Mouse (Mus musculus) MEL (cell line): ENCODE measurements around the gene Gm20422. TPM values are rescaled to one million over a fixed set of nuclear protein-coding genes. Genes with fewer than 3 reads are reported as not detected.
A peak's percentile ranks its signal among the peaks of the same experiment; 100 is the strongest.

Experiments
- DNase-seq: peaks from one replicate; pipeline ENCODE4 v3.0.0; 2011; ENCODE audit warnings: low read depth, low spot score
- H3K27ac ChIP-seq: 2 replicates; pipeline ENCODE4 v1.5.1; 2012; ENCODE audit warnings: low read depth, mild to moderate bottlenecking, control low read depth, low read length, moderate library complexity; ENCODE audit not compliant: control insufficient read depth
- H3K27me3 ChIP-seq, 2 experiments: fragments of 150-350 bp in 1 of 2; sonication (generic) in 1 of 2; 2 replicates each; pipeline ENCODE4 v1.6.1; 2012; ENCODE audit warnings: low read length in 2 of 2, mild to moderate bottlenecking in 2 of 2, improper control_type of control experiment in 1 of 2, moderate library complexity in 1 of 2; ENCODE audit not compliant: insufficient read depth in 2 of 2, control insufficient read depth in 1 of 2
- H3K36me3 ChIP-seq, 2 experiments: 2 replicates each; pipeline ENCODE4 v1.6.1; 2012 to 2014; ENCODE audit warnings: low read length in 2 of 2, improper control_type of control experiment in 1 of 2, inconsistent platforms in 1 of 2, mild to moderate bottlenecking in 1 of 2; ENCODE audit not compliant: insufficient read depth in 2 of 2, control insufficient read depth in 1 of 2
- H3K4me1 ChIP-seq, 2 experiments: fragments of 150-350 bp in 1 of 2; sonication (generic) in 1 of 2; 2 replicates each; pipeline ENCODE4 v1.6.1; 2012; ENCODE audit warnings: low read length in 2 of 2, improper control_type of control experiment in 1 of 2, mild to moderate bottlenecking in 1 of 2; ENCODE audit not compliant: insufficient read depth in 2 of 2, control insufficient read depth in 1 of 2
- H3K4me3 ChIP-seq, 2 experiments: fragments of 150-350 bp in 1 of 2; sonication (generic) in 1 of 2; 2 replicates each; pipeline ENCODE4 v1.5.1; 2012; ENCODE audit warnings: low read depth in 2 of 2, low read length in 2 of 2, mild to moderate bottlenecking in 2 of 2, moderate library complexity in 2 of 2, control low read depth in 1 of 2, improper control_type of control experiment in 1 of 2; ENCODE audit not compliant: control insufficient read depth in 1 of 2, insufficient read depth in 1 of 2
- H3K79me2 ChIP-seq: 2 replicates; pipeline ENCODE4 v1.6.1; 2012; ENCODE audit warnings: mild to moderate bottlenecking, low read length, moderate library complexity; ENCODE audit not compliant: control insufficient read depth, poor library complexity, insufficient read depth
- H3K9ac ChIP-seq: 2 replicates; pipeline ENCODE4 v1.6.1; 2012; ENCODE audit warnings: low read depth, mild to moderate bottlenecking, control low read depth, low read length, moderate library complexity; ENCODE audit not compliant: control insufficient read depth, poor library complexity, severe bottlenecking
- H3K9me3 ChIP-seq: fragments of 150-350 bp; sonication (generic); replicated peaks from 2 replicates; pipeline ENCODE4 v1.6.1; 2012; ENCODE audit warnings: mild to moderate bottlenecking, low read length, improper control_type of control experiment, moderate library complexity; ENCODE audit not compliant: insufficient read depth
- CHD1 ChIP-seq: IDR thresholded peaks from 2 replicates; pipeline ENCODE4 v1.6.1; 2012; ENCODE audit warnings: low read depth, mild to moderate bottlenecking, inconsistent platforms, low read length, improper control_type of control experiment
- CHD2 ChIP-seq: IDR thresholded peaks from 2 replicates; pipeline ENCODE4 v1.6.1; 2011; ENCODE audit warnings: low read length, improper control_type of control experiment
- EP300 ChIP-seq, 2 experiments: IDR thresholded peaks; 2 replicates each; pipeline ENCODE4 v1.6.1; 2011; ENCODE audit warnings: improper control_type of control experiment in 2 of 2, low read length in 2 of 2, low read depth in 1 of 2, mild to moderate bottlenecking in 1 of 2
- HCFC1 ChIP-seq: IDR thresholded peaks from 2 replicates; pipeline ENCODE4 v1.6.1; 2012; ENCODE audit warnings: low read depth, mild to moderate bottlenecking, inconsistent platforms, low read length, improper control_type of control experiment, moderate library complexity
- KAT2A ChIP-seq: conservative IDR thresholded peaks from 2 replicates; pipeline ENCODE4 v1.6.1; 2012; ENCODE audit warnings: low read depth, low read length, improper control_type of control experiment, inconsistent platforms
- MAX ChIP-seq: IDR thresholded peaks from 2 replicates; pipeline ENCODE4 v1.6.1; 2011; ENCODE audit warnings: low read length, improper control_type of control experiment
- MAZ ChIP-seq: IDR thresholded peaks from 2 replicates; pipeline ENCODE4 v1.6.1; 2012; ENCODE audit warnings: low read depth, mild to moderate bottlenecking, inconsistent platforms, low read length, improper control_type of control experiment
- MXI1 ChIP-seq: IDR thresholded peaks from 2 replicates; pipeline ENCODE4 v1.6.1; 2011; ENCODE audit warnings: mild to moderate bottlenecking, low read depth, low read length, improper control_type of control experiment
- NRF1 ChIP-seq: IDR thresholded peaks from 2 replicates; pipeline ENCODE4 v1.6.1; 2014; ENCODE audit warnings: low read depth, mild to moderate bottlenecking, inconsistent platforms, low read length, improper control_type of control experiment, moderate library complexity; ENCODE audit not compliant: poor library complexity, insufficient read depth, severe bottlenecking
- POLR2A ChIP-seq, 2 experiments: IDR thresholded peaks; 2 replicates each; pipeline ENCODE4 v1.6.1; 2011 to 2012; ENCODE audit warnings: low read length in 2 of 2, mild to moderate bottlenecking in 2 of 2, control low read depth in 1 of 2, improper control_type of control experiment in 1 of 2, low read depth in 1 of 2, moderate library complexity in 1 of 2; ENCODE audit not compliant: control insufficient read depth in 1 of 2, insufficient read depth in 1 of 2, poor library complexity in 1 of 2
- POLR2AphosphoS2 ChIP-seq: IDR thresholded peaks from 2 replicates; pipeline ENCODE4 v1.6.1; 2011; ENCODE audit warnings: low read length, improper control_type of control experiment
- RCOR1 ChIP-seq: IDR thresholded peaks from 2 replicates; pipeline ENCODE4 v1.6.1; 2012; ENCODE audit warnings: low read depth, mild to moderate bottlenecking, inconsistent platforms, low read length, improper control_type of control experiment
- SIN3A ChIP-seq: IDR thresholded peaks from 2 replicates; pipeline ENCODE4 v1.6.1; 2012; ENCODE audit warnings: low read length, improper control_type of control experiment, inconsistent platforms
- USF1 ChIP-seq: IDR thresholded peaks from 2 replicates; pipeline ENCODE4 v1.6.1; 2014; ENCODE audit warnings: low read depth, mild to moderate bottlenecking, inconsistent platforms, low read length, improper control_type of control experiment, moderate library complexity
- USF2 ChIP-seq, 2 experiments: IDR thresholded peaks; 2 replicates each; pipeline ENCODE4 v1.6.1; 2011 to 2012; ENCODE audit warnings: improper control_type of control experiment in 2 of 2, low read length in 2 of 2, borderline replicate concordance in 1 of 2, inconsistent platforms in 1 of 2, low read depth in 1 of 2, mild to moderate bottlenecking in 1 of 2; ENCODE audit not compliant: insufficient read depth in 1 of 2
- ZC3H11A ChIP-seq: IDR thresholded peaks from 2 replicates; pipeline ENCODE4 v1.6.1; 2012; ENCODE audit warnings: low read depth, mild to moderate bottlenecking, inconsistent platforms, low read length, improper control_type of control experiment
- ZMIZ1 ChIP-seq: IDR thresholded peaks from 2 replicates; pipeline ENCODE4 v1.6.1; 2012; ENCODE audit warnings: low read depth, mild to moderate bottlenecking, inconsistent platforms, low read length, improper control_type of control experiment, moderate library complexity
- polyA plus RNA-seq, 2 experiments: library from polyadenylated mRNA; stranded (reverse) in 1 of 2; unstranded in 1 of 2; fragments of >175 nt in 1 of 2; fragments of >200 nt in 1 of 2; gene quantifications; 2 replicates each; pipeline versions ENCODE4 v1.2.1 to v1.2.4; 2012; ENCODE audit warnings: low replicate concordance in 2 of 2, low read depth in 1 of 2; ENCODE audit not compliant: insufficient read length in 2 of 2, insufficient read depth in 1 of 2, missing spikeins in 1 of 2
- total RNA-seq: library from RNA; depleted of rRNA; stranded (reverse); fragments of 300-350 nt; gene quantifications from 2 replicates; pipeline ENCODE4 v1.2.3, GENCODE M21; 2012

Gene Gm20422
- total and polyA plus RNA-seq, 3 experiments: not detected

GRCm38 (mm10) chr8:69741231-69741630 lies 33.5 kb downstream of the Gm20422 start:
- no peaks in the 10 kb centered on the region for H3K36me3 ChIP-seq
- H3K9me3 ChIP-seq: no peaks in the 10 kb centered on the region
- no peak overlapping the region for H3K27ac ChIP-seq
- no peaks in the 10 kb centered on the region for H3K27me3 ChIP-seq
- peak; percentile 79 for TF ChIP-seq SIN3A
- no peak for TF ChIP-seq POLR2AphosphoS2
- TF ChIP-seq MAX: peak; percentile 64; the same call in 1 of the 2 replicates
- no peak for TF ChIP-seq EP300 (IDR thresholded peaks at IDR 0.05; ENCODE audit: low read depth in 1 of 2, low read length in 2 of 2)
- no peak for TF ChIP-seq NRF1
- TF ChIP-seq ZMIZ1: no peak
- TF ChIP-seq MXI1: peak; percentile 94
- H3K4me3 ChIP-seq: no peak overlapping the region
- no peaks in the 10 kb centered on the region for H3K79me2 ChIP-seq
- peaks cover 0 to under 1% of the 10 kb centered on the region in 2 experiments; a peak in 1 of 4 replicates for H3K4me1 ChIP-seq
- H3K9ac ChIP-seq: no peak overlapping the region
- DNase-seq: peak; percentile 69

GRCm38 (mm10) chr8:69740763-69741162 lies 33.9 kb downstream of the Gm20422 start:
- TF ChIP-seq RCOR1 (no peak), ZC3H11A (no peak), CHD2 (no peak), CHD1 (no peak), MAZ (no peak), KAT2A (no peak), HCFC1 (no peak), USF2 (IDR thresholded peaks at IDR 0.05; ENCODE audit: borderline replicate concordance in 1 of 2, insufficient read depth in 1 of 2, low read depth in 1 of 2, low read length in 2 of 2) (no peak), POLR2A (IDR thresholded peaks at IDR 0.05; ENCODE audit: control insufficient read depth in 1 of 2, insufficient read depth in 1 of 2, low read depth in 1 of 2, low read length in 2 of 2, poor library complexity in 1 of 2) (no peak), SIN3A (no peak), USF1 (no peak)
- Histone ChIP-seq H3K9ac (no peak overlapping the region), H3K4me3 (no peak overlapping the region)

More at GRCm38 (mm10) chr8:69740763-69741162, 33.9 kb downstream of the Gm20422 start:
- H3K27ac ChIP-seq: no peak overlapping the region
- H3K36me3 ChIP-seq: no peaks in the 10 kb centered on the region
- peaks cover under 1 to 4% of the 10 kb centered on the region in 2 experiments; a peak in 2 of 4 replicates for H3K4me1 ChIP-seq
- no peaks in the 10 kb centered on the region for H3K9me3 ChIP-seq
- no peaks in the 10 kb centered on the region for H3K27me3 ChIP-seq
- DNase-seq: no peak
- no peaks in the 10 kb centered on the region for H3K79me2 ChIP-seq
